ENCODE assay signal across 8 mouse cellular contexts in genomic region chr8:22047699-22048464, GRCm38 (mm10). TPM values are rescaled to one million over a fixed set of nuclear protein-coding genes. Genes with fewer than 3 reads are reported as not detected.
DNase-seq lines count a peak whose midpoint lies in the region; TF ChIP-seq lines count a peak whose summit lies in the region.

No protein-coding gene starts in this region.

- 45% methylated on average over 2 of the region's 2 CpGs for WGBS in heart, adult 2 months
- WGBS in heart, embryonic 10.5 days: 64% methylated on average over 2 of the region's 2 CpGs
- 19% methylated on average over 2 of the region's 2 CpGs for WGBS in cerebellum, adult 2 months
- 47% methylated on average over 2 of the region's 2 CpGs for WGBS in lung, adult 2 months

- no peaks in the 10 kb centered on the region for H3K27me3 ChIP-seq in heart, adult 2 months (ENCODE audit: control insufficient read depth, insufficient read depth, low read length)
- H3K27me3 ChIP-seq in heart, embryonic 10.5 days (ENCODE audit: insufficient read depth, poor library complexity, severe bottlenecking): no peaks in the 10 kb centered on the region
- H3K27me3 ChIP-seq in cerebellum, adult 2 months (ENCODE audit: control insufficient read depth, insufficient read depth, low read length): no peaks in the 10 kb centered on the region

- peak; percentile 77 for TF ChIP-seq CTCF in heart, adult 2 months (IDR thresholded peaks at IDR 0.05)
- TF ChIP-seq CTCF in cerebellum, adult 2 months (IDR thresholded peaks at IDR 0.05; ENCODE audit: borderline replicate concordance, insufficient read depth, low read depth, low read length): peak; percentile 72
- peak; percentile 67 for TF ChIP-seq CTCF in lung, adult 2 months (IDR thresholded peaks at IDR 0.05; ENCODE audit: insufficient read depth, low read length)

- no peak overlapping the region for H3K9ac ChIP-seq in heart, adult 2 months (ENCODE audit: low read depth, low read length)

- no peak overlapping the region for H3K4me3 ChIP-seq in heart, adult 2 months
- no peak overlapping the region for H3K4me3 ChIP-seq in heart, embryonic 10.5 days
- H3K4me3 ChIP-seq in cerebellum, adult 2 months (replicated peaks; ENCODE audit: insufficient read depth, low read depth, low read length): no peak overlapping the region
- H3K4me3 ChIP-seq in lung, adult 2 months (replicated peaks; ENCODE audit: extremely low read depth, low read depth, low read length): no peak overlapping the region

- DNase-seq in heart, adult 2 months: peak; percentile 13 to 39
- no peak for DNase-seq in heart, embryonic 10.5 days (ENCODE audit: low spot score)
- DNase-seq in ES-CJ7 (ENCODE audit: low read depth, low spot score): peak; percentile 88
- DNase-seq in cerebellum, adult 2 months: peak; percentile 37 to 50
- peak; percentile 40 for DNase-seq in forelimb bud, embryonic 11.5 days (ENCODE audit: low read depth, low spot score)
- DNase-seq in kidney, adult 8-10 months: peak; percentile 18 to 73
- DNase-seq in lung, adult 2 months: peak; percentile 69
- DNase-seq in retina, adult 2 months (ENCODE audit: low read depth, low spot score): peak; percentile 34

- TF ChIP-seq EP300 in heart, adult 2 months (IDR thresholded peaks at IDR 0.05; ENCODE audit: insufficient read depth, low read depth, low read length): no peak

- no peak for TF ChIP-seq POLR2A in heart, adult 2 months (IDR thresholded peaks at IDR 0.05; ENCODE audit: insufficient read depth, low read depth, low read length)
- no peak for TF ChIP-seq POLR2A in cerebellum, adult 2 months (IDR thresholded peaks at IDR 0.05; ENCODE audit: borderline replicate concordance, insufficient read depth, low read length)
- no peak for TF ChIP-seq POLR2A in lung, adult 2 months (IDR thresholded peaks at IDR 0.05; ENCODE audit: borderline replicate concordance, extremely low read depth, low read depth, low read length)

- H3K27ac ChIP-seq in heart, adult 2 months: no peak overlapping the region
- H3K27ac ChIP-seq in heart, embryonic 10.5 days: no peak overlapping the region
- H3K27ac ChIP-seq in cerebellum, adult 2 months (ENCODE audit: insufficient read depth, low read length): no peak overlapping the region

- H3K36me3 ChIP-seq in heart, adult 2 months (ENCODE audit: control insufficient read depth, insufficient read depth, low read length): no peaks in the 10 kb centered on the region
- no peaks in the 10 kb centered on the region for H3K36me3 ChIP-seq in heart, embryonic 10.5 days

- no peaks in the 10 kb centered on the region for H3K9me3 ChIP-seq in heart, embryonic 10.5 days

- intact Hi-C loops in heart, adult 2 months (cut with DNase I): loop anchor here (5.0 kb wide), 1 partner anchor 56 kb away; no protein-coding TSS in a partner anchor

- no peaks in the 10 kb centered on the region for H3K4me1 ChIP-seq in heart, adult 2 months (ENCODE audit: control insufficient read depth, insufficient read depth, low read length)
- peaks cover 6% of the 10 kb centered on the region for H3K4me1 ChIP-seq in heart, embryonic 10.5 days
- no peaks in the 10 kb centered on the region for H3K4me1 ChIP-seq in cerebellum, adult 2 months (ENCODE audit: control insufficient read depth, insufficient read depth, low read length)
- no peaks in the 10 kb centered on the region for H3K4me1 ChIP-seq in lung, adult 2 months (ENCODE audit: control insufficient read depth, insufficient read depth, low read length)

- no peaks in the 10 kb centered on the region for H3K79me2 ChIP-seq in heart, adult 2 months (replicated peaks; ENCODE audit: control insufficient read depth, insufficient read depth, low read length)

RNA-seq across cellular contexts. Expression of gene Atp7b, which starts 12.2 kb away (rescaled TPM):
- total RNA-seq in heart, adult 2 months (2021): under 1 TPM; 0.05 to 0.07 TPM
- polyA plus RNA-seq in heart, adult 2 months (2012; rRNA removed): 0.06 and 0.43 TPM in 2 replicates
- polyA plus RNA-seq in heart, embryonic 10.5 days (2016; fragmentation: Nextera tagmentation; extraction: Ambion mirVana): 3.4 and 3.8 TPM in 2 replicates
- 2.2 and 2.6 TPM in 2 replicates for polyA plus RNA-seq in cerebellum, adult 2 months (2012; rRNA removed)
- polyA plus RNA-seq in lung, adult 2 months (2012; rRNA removed): 20.0 and 21.5 TPM in 2 replicates

RNA-seq across cellular contexts. Expression of gene Alg11, which starts 12.6 kb away (rescaled TPM):
- total RNA-seq in heart, adult 2 months (2021): 1 to 10 TPM; 7.7 to 8.1 TPM
- 3.3 and 7.5 TPM in 2 replicates for polyA plus RNA-seq in heart, adult 2 months (2012; rRNA removed)
- 20.3 and 34.6 TPM in 2 replicates for polyA plus RNA-seq in heart, embryonic 10.5 days (2016; fragmentation: Nextera tagmentation; extraction: Ambion mirVana)
- polyA plus RNA-seq in cerebellum, adult 2 months (2012; rRNA removed): 15.1 and 15.5 TPM in 2 replicates
- polyA plus RNA-seq in lung, adult 2 months (2012; rRNA removed): 3.8 and 5.7 TPM in 2 replicates
